Mouse (Mus musculus) central nervous system, embryonic 14 days (tissue): ENCODE measurements around the gene Olfr600. TPM values are rescaled to one million over a fixed set of nuclear protein-coding genes. Genes with fewer than 3 reads are reported as not detected.

ENCODE experiments used
- polyA plus RNA-seq: library from polyadenylated mRNA; depleted of rRNA; stranded (reverse); fragments of >200 nt; gene quantifications from 2 replicates; pipeline ENCODE4 v1.2.3, GENCODE M21; 2012; rRNA removed

Olfr600 gene
- not detected in 2 replicates for polyA plus RNA-seq

GRCm38 (mm10) chr7:103349569-103349968 lies at the start of gene Olfr600:
TSS of gene Olfr600 (minus strand) at chr7:103349669.

GRCm38 (mm10) chr7:103386077-103386476 lies 36.6 kb upstream of the Olfr600 start, which contains the start of gene Olfr603:
TSS of gene Olfr603 (minus strand) at chr7:103386177.

GRCm38 (mm10) chr7:103362555-103362954 lies 13.1 kb upstream of the Olfr600 start, which contains the start of gene Olfr601:
TSS of gene Olfr601 (minus strand) at chr7:103362655.

GRCm38 (mm10) chr7:103335617-103336016 lies 13.9 kb downstream of the Olfr600 start, which contains the start of gene Olfr599:
TSS of gene Olfr599 (plus strand) at chr7:103335917.

GRCm38 (mm10) chr7:103323268-103323667 lies 26.2 kb downstream of the Olfr600 start, which contains the start of gene Olfr598:
TSS of gene Olfr598 (plus strand) at chr7:103323568.

GRCm38 (mm10) chr7:103316015-103316414 lies 33.5 kb downstream of the Olfr600 start, which contains the start of gene Olfr597:
TSS of gene Olfr597 (plus strand) at chr7:103316315.

GRCm38 (mm10) chr7:103305348-103305747 lies 44.1 kb downstream of the Olfr600 start, which contains the start of gene Olfr596:
TSS of gene Olfr596 (plus strand) at chr7:103305648.

Other genes with a start within 250 kb of the Olfr600 start
- gene Olfr586, start 224.0 kb downstream of the Olfr600 start, polyA plus RNA-seq, result not detected in 2 replicates
- gene Olfr588-ps1, start 208.8 kb downstream of the Olfr600 start, polyA plus RNA-seq, result not detected in 2 replicates
- not detected in 2 replicates for gene Olfr589, start 193.3 kb downstream of the Olfr600 start, polyA plus RNA-seq
- gene Olfr591, start 171.3 kb downstream of the Olfr600 start, polyA plus RNA-seq, result not detected in 2 replicates
- not detected in 2 replicates for gene Olfr592, start 164.9 kb downstream of the Olfr600 start, polyA plus RNA-seq
- not detected in 2 replicates for gene Olfr593, start 137.8 kb downstream of the Olfr600 start, polyA plus RNA-seq
- gene Olfr594, start 132.7 kb downstream of the Olfr600 start, polyA plus RNA-seq, result not detected in 2 replicates
- gene Usp17ld, start 97.2 kb downstream of the Olfr600 start, polyA plus RNA-seq, result not detected in 2 replicates
- not detected in 2 replicates for gene Olfr596, start 44.0 kb downstream of the Olfr600 start, polyA plus RNA-seq
- not detected in 2 replicates for gene Olfr597, start 33.4 kb downstream of the Olfr600 start, polyA plus RNA-seq
- not detected in 2 replicates for gene Olfr598, start 26.1 kb downstream of the Olfr600 start, polyA plus RNA-seq
- gene Olfr599, start 13.8 kb downstream of the Olfr600 start, polyA plus RNA-seq, result not detected in 2 replicates
- not detected in 2 replicates for gene Olfr601, start 13.0 kb upstream of the Olfr600 start, polyA plus RNA-seq
- not detected in 2 replicates for gene Olfr603, start 36.5 kb upstream of the Olfr600 start, polyA plus RNA-seq
- gene Usp17lc, start 65.4 kb upstream of the Olfr600 start, polyA plus RNA-seq, result not detected in 2 replicates
- not detected in 2 replicates for gene Olfr605, start 95.8 kb upstream of the Olfr600 start, polyA plus RNA-seq
- not detected in 2 replicates for gene Olfr606, start 99.4 kb upstream of the Olfr600 start, polyA plus RNA-seq
- not detected in 2 replicates for gene Olfr607, start 114.5 kb upstream of the Olfr600 start, polyA plus RNA-seq
- not detected in 2 replicates for gene Olfr608, start 120.2 kb upstream of the Olfr600 start, polyA plus RNA-seq
- not detected in 2 replicates for gene Olfr609, start 148.4 kb upstream of the Olfr600 start, polyA plus RNA-seq
- not detected in 2 replicates for gene Olfr610, start 162.5 kb upstream of the Olfr600 start, polyA plus RNA-seq
- not detected in 2 replicates for gene Olfr611, start 171.2 kb upstream of the Olfr600 start, polyA plus RNA-seq
- gene Olfr612, start 193.0 kb upstream of the Olfr600 start, polyA plus RNA-seq, result not detected in 2 replicates
- gene Olfr613, start 198.4 kb upstream of the Olfr600 start, polyA plus RNA-seq, result not detected in 2 replicates
- gene Olfr615, start 206.4 kb upstream of the Olfr600 start, polyA plus RNA-seq, result not detected in 2 replicates
- gene Olfr616, start 219.5 kb upstream of the Olfr600 start, polyA plus RNA-seq, result not detected in 2 replicates
- not detected in 2 replicates for gene Olfr617, start 223.4 kb upstream of the Olfr600 start, polyA plus RNA-seq
- gene Olfr618, start 240.4 kb upstream of the Olfr600 start, polyA plus RNA-seq, result 0.08 TPM in 1 of 2 replicates, not detected in the other